Mouse (Mus musculus) cortical plate, adult 2 months (tissue): ENCODE measurements around the gene Rpusd4. TPM values are rescaled to one million over a fixed set of nuclear protein-coding genes. Genes with fewer than 3 reads are reported as not detected.

ENCODE experiments used
- H3K27ac ChIP-seq: fragments of 200-500 bp; 2 replicates; pipeline ENCODE4 v1.5.1; 2012; ENCODE audit warnings: low read length, control low read depth, inconsistent platforms; ENCODE audit not compliant: insufficient read depth
- H3K4me1 ChIP-seq: fragments of 200-500 bp; 2 replicates; pipeline ENCODE4 v1.6.1; 2011; ENCODE audit warnings: low read length; ENCODE audit not compliant: control insufficient read depth, insufficient read depth
- H3K4me3 ChIP-seq: fragments of 200-500 bp; 2 replicates; pipeline ENCODE4 v1.5.1; 2011; ENCODE audit warnings: mild to moderate bottlenecking, low read length, control low read depth; ENCODE audit not compliant: insufficient read depth
- CTCF ChIP-seq: fragments of 200-500 bp; IDR thresholded peaks from 2 replicates; pipeline ENCODE4 v1.5.1; 2011; ENCODE audit warnings: mild to moderate bottlenecking, control low read depth, low read length; ENCODE audit not compliant: insufficient read depth; ENCODE audit errors: extremely low read depth
- POLR2A ChIP-seq: fragments of 200-500 bp; IDR thresholded peaks from 2 replicates; pipeline ENCODE4 v1.6.1; 2011; ENCODE audit warnings: mild to moderate bottlenecking, low read length, control low read depth; ENCODE audit not compliant: insufficient read depth; ENCODE audit errors: extremely low read depth
- polyA plus RNA-seq: library from polyadenylated mRNA; depleted of rRNA; stranded (reverse); fragments of >200 nt; gene quantifications from 2 replicates; pipeline ENCODE4 v1.2.3, GENCODE M21; 2012; rRNA removed

Rpusd4 gene
- 8.8 and 9.5 TPM in 2 replicates for polyA plus RNA-seq

- no peaks in the 10 kb centered on the region; the same call in 1 of the 2 replicates for H3K4me1 ChIP-seq
- peak within 1 kb of the TSS; percentile 94 for H3K4me3 ChIP-seq
- TF ChIP-seq POLR2A (peak; percentile 95), CTCF (no peak)
- H3K27ac ChIP-seq: peak within 1 kb of the TSS; percentile 57; the same call in 1 of the 2 replicates
These were observed at the start of gene Rpusd4, which contains the start of gene Fam118b for GRCm38 (mm10) chr9:35267146-35267975. Gene Rpusd4, plus strand, starts transcription at chr9:35267865. Gene Fam118b, minus strand, starts transcription at chr9:35267805.

DNA sequence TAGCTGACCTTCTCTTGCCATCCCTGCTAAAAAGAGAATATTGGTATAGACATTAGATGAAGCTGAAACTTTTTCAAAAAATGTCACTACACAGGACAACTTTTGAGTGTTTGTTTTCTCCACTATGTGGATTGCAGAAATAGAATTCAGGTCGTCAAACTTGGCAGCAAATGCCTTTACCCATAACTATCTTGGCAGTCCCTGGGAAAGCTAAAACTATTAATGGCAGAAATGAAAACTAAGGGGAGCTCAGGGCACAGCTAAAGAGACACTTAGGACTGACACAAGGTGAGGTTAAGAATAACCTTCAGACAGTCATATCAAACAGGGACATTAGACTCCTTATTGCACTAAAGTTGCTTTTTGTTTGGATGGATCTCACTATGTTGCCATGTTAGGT is 49.7 kb upstream of the Rpusd4 start:
- TF ChIP-seq CTCF (no peak), POLR2A (no peak)
- H3K4me3 ChIP-seq: no peak overlapping the region
- no peak overlapping the region for H3K27ac ChIP-seq
- H3K4me1 ChIP-seq: no peaks in the 10 kb centered on the region

GRCm38 (mm10) chr9:35223466-35223865 is 44.2 kb upstream of the Rpusd4 start:
- Histone ChIP-seq H3K4me3 (no peak overlapping the region), H3K27ac (no peak overlapping the region), H3K4me1 (no peaks in the 10 kb centered on the region)
- TF ChIP-seq CTCF (no peak), POLR2A (no peak)

DNA sequence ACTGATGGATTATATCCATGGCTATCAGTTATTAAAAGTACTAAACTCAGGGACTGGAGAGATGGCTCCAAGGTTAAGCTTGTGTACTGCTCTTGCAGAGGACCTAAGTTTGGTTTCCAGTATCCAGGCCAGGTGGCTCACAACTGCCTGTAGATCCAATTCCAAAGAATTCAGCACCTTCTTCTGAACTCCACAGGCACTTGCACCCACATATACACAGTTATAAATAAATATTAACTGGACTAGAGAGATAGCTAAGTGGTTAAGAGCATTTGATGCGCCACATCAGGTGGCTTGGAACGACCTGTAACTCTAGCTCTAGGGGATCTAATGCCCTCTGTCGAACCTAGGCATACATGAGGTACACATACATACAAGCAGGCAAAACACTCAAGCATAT is 39.0 kb upstream of the Rpusd4 start:
- TF ChIP-seq CTCF (no peak), POLR2A (no peak)
- no peak overlapping the region for H3K27ac ChIP-seq
- no peak overlapping the region for H3K4me3 ChIP-seq
- H3K4me1 ChIP-seq: no peaks in the 10 kb centered on the region

DNA sequence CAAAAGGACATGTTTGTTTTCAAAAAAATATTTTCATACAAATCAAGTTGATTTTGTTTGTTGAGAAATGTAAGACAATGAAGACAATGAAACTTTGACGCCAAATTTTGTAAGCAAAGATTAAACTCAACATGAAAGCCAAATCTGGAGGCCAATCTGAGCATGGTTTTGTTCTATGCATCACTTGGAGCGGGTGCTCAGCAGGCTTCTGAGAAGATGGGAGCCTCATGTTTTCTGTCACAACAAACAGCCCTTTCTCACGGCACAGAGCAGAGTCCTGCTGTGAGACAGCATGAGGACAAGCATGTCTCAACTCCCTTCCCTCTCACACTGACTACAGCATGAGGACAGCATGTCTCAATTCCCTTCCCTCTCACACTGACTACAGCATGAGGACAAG is 31.7 kb upstream of the Rpusd4 start:
- no peak overlapping the region for H3K4me3 ChIP-seq
- no peaks in the 10 kb centered on the region for H3K4me1 ChIP-seq
- no peak overlapping the region for H3K27ac ChIP-seq
- no peak for TF ChIP-seq POLR2A
- TF ChIP-seq CTCF: no peak

DNA sequence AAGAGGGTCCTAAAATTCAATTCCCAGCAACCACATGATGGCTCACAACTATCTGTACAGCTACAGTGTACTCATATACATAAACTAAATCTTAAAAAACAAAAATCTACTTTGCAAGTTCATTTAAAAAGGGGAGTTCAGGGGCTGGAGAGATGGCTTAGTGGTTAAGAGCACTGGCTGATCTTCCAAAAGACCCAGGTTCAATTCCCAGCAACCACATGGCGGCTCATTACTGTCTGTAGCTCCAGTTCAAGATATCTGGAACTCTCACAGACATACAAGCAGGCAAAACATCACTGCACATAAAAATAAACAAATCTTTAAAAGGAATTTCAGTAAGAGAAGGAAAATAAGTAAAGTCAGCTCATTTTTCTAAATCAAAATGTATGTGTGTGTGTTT is 29.3 kb upstream of the Rpusd4 start:
- no peak overlapping the region for H3K27ac ChIP-seq
- no peak for TF ChIP-seq CTCF
- TF ChIP-seq POLR2A: no peak
- no peak overlapping the region for H3K4me3 ChIP-seq
- no peaks in the 10 kb centered on the region for H3K4me1 ChIP-seq

GRCm38 (mm10) chr9:35238915-35239571 is 28.6 kb upstream of the Rpusd4 start:
- H3K4me3 ChIP-seq: no peak overlapping the region
- TF ChIP-seq POLR2A (no peak), CTCF (no peak)
- no peak overlapping the region for H3K27ac ChIP-seq
- H3K4me1 ChIP-seq: no peaks in the 10 kb centered on the region

DNA sequence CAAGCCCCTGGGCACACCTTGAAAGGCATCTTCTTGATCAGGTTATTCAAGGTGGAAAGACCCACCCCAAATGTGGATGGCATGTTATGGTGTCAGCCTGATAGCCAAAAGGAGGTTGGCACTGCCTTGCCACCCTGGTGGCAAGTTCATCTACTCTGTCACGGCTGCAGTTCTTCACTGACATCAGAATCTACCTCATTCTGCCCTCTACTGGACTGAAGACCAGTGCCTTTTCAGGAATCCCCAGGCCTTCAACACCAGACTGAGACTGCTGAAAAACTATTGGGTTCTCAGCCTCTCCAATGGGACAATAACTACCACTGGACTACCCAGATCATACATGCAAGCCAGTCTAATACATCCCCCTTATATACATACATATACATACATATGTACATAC is 27.9 kb upstream of the Rpusd4 start:
- H3K27ac ChIP-seq: no peak overlapping the region
- H3K4me3 ChIP-seq: no peak overlapping the region
- H3K4me1 ChIP-seq: no peaks in the 10 kb centered on the region
- no peak for TF ChIP-seq CTCF
- no peak for TF ChIP-seq POLR2A

- H3K4me3 ChIP-seq: no peak overlapping the region
- no peak overlapping the region for H3K27ac ChIP-seq
- no peak for TF ChIP-seq POLR2A
- no peak for TF ChIP-seq CTCF
- H3K4me1 ChIP-seq: no peaks in the 10 kb centered on the region
These were observed 20.3 kb upstream of the Rpusd4 start for GRCm38 (mm10) chr9:35247405-35247804.

DNA sequence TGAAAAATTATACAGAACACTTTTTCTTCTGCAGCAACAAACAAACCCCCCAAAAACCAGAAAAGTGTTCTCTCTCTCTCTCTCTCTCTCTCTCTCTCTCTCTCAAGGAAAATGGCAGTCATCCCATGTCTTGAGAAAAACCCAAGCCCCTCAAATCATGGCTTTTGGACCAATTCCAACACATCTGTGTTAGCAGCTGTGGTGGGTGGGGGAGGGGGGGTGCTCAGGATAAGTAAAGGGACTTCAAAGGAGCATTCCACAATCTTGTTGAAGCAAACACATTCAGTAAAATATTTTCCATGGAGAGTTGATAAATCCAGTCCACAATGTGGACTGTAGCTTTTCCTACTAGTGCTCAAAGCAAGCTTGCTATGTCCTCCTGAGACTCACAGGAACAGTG is 18.2 kb upstream of the Rpusd4 start:
- no peaks in the 10 kb centered on the region for H3K4me1 ChIP-seq
- TF ChIP-seq CTCF (no peak), POLR2A (no peak)
- H3K27ac ChIP-seq: no peak overlapping the region
- no peak overlapping the region for H3K4me3 ChIP-seq
